Mouse (Mus musculus) lung, adult 2 months (tissue): ENCODE measurements around the gene Car14.

ENCODE experiments used
- CTCF ChIP-seq: fragments of 200-500 bp; IDR thresholded peaks from 2 replicates; pipeline ENCODE4 v1.5.1; 2011; ENCODE audit warnings: mild to moderate bottlenecking, low read length, control low read depth; ENCODE audit not compliant: insufficient read depth
- POLR2A ChIP-seq: fragments of 200-500 bp; IDR thresholded peaks from 2 replicates; pipeline ENCODE4 v1.6.1; 2011; ENCODE audit warnings: low read depth, mild to moderate bottlenecking, control low read depth, low read length, borderline replicate concordance; ENCODE audit errors: extremely low read depth

DNA sequence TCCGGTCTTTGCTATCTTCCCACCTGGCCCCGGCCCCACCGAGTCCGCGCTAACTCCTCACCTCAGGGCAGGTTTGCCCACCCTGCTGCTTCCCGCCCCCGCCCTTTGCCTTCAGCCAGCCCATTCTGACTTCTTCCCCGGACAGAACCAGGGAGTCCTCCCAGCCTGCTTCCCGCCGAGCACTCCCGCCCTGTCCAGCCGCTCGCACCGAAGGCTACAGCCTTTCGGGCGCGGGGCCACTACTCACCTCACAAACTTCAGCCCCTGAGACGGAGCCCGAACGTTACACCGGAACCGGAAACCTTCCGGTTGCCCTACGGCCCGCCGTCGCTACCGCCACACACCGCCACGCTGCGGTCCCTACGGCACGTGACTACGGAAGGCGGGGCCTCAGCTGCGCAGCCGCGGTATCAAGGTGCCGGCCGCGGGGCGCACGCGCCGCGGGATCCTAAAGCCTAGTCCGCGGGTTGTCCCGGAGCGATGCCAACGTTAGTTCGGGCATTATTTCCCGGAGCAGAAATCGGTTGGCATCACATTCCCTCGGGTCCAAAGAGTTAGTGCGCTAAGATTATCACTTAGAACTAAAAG, 48.9 kb downstream of the Car14 start, which contains the start of gene Prpf3:
- TF ChIP-seq CTCF = no peak
- TF ChIP-seq POLR2A = no peak; the same call in 1 of the 2 replicates
